Mouse (Mus musculus): Measurements from ENCODE around the gene 1700003F12Rik.

Gene 1700003F12Rik

DNA sequence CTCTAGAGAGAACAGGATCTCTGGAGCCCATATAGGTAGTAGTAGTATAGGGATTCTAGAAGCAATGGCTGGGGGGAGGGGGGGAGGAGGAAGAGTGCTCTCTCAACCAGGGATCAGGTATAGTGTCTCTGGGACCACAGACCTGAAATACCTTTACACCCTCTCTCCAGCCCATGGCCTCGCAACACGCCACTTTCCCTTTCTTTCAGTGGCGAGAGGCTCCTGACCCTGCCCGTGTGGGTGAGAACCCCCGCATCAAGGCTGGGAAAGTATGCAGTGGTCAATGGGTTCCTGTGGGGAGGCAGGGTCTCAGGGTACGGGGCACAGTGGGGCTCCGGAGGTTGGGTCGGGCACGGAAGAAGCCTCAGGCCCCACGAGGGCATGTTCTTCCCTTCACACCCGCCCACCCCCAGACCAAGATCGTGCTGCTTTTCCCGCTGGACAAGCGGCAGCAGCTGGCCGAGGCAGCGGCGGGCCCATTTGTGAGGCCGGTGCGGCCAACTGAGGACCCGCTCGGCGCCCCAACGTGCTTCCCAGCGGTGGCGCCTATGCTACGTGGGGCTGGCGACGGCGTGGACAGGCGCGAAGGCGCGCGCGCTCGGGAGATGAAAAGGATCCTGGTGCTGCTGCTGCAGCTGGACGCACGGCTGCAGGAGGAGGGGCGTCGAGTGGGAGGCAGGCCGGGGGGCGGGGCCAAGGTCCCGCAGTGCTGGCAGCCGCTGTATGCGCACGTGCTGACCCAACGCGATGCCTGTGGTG lies 2.4 kb downstream of the 1700003F12Rik start:
- DNase-seq (ENCODE audit: low spot score) = peak; percentile 57

DNA sequence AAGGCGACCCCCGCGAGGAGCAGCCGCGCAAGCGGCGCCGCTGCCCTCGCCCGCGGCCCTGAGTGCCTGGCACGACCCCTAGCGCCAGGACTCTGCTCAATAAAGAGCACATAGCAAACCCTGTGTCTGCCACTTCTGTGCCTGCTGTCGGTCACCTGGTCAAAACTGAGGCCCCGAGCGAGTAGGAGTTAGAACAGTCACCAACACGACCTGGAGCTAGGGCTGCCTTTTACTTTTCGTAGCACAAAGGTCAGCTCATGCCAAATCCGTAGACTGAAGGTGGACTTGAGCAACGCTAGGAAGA lies 3.0 kb downstream of the 1700003F12Rik start:
- DNase-seq (ENCODE audit: low spot score) = no peak

DNA sequence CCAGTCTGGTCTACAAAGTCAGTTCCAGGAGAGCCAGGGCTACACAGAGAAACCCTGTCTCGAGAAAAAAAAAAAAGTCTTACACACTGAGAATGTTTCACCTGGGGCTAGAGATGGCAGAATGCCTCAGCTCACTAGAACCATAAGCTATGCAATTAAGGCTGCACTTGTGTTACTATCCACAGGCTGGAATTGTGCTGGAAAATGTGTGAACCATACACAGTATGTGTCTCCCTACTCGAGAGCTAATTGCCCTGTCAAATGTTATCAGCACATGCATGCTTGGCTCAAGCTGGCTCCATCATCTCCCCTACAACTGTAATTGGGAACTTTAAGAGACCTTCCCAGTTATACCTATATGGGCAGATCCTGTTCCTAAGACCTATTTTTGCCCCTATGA lies 4.1 kb downstream of the 1700003F12Rik start:
- no peak for DNase-seq (ENCODE audit: low spot score)

DNA sequence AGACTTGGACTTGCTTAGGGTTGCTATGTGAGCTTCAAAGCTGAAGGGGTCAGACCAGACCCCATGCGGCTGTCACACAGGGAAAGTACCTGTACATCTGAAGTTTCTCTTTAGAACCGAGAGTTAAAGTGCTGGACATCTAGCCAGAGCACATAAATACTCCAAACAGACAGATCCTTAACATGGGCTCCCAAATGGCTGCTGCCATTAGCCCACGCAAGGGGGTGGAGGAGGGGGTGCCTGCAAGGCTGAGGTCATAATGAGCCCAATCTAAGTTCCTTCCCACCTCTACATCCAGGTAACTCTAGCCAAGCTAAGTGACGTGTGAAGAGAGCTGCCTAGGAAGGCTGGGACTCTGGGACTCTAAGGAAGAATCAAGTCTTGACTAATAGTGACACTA lies 4.6 kb downstream of the 1700003F12Rik start, which contains the start of gene Actl10:
Gene Actl10, plus strand, starts transcription at position 301 of the 400 bp plus-strand sequence.
- no peak for DNase-seq (ENCODE audit: low spot score)

DNA sequence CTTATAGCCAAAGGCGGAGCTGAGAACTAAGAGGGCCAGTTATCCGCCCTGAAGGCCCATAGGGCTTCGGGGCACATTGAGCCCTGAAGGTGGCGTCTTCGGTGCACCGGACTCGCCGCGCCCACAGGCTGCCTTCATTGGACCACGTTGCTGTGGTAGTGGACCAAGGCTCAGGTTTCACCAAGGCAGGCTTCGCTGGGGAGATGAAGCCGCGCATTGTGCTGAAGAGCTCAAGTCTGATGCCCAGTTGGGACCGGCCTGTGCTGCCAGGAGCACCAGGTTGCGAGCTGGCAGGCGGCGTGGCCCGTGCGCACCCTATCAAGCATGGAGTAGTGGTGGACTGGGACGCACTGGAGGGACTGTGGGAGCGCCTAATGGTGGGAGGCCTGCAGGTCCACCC lies 5.0 kb downstream of the 1700003F12Rik start:
- DNase-seq (ENCODE audit: low spot score) = no peak

DNA sequence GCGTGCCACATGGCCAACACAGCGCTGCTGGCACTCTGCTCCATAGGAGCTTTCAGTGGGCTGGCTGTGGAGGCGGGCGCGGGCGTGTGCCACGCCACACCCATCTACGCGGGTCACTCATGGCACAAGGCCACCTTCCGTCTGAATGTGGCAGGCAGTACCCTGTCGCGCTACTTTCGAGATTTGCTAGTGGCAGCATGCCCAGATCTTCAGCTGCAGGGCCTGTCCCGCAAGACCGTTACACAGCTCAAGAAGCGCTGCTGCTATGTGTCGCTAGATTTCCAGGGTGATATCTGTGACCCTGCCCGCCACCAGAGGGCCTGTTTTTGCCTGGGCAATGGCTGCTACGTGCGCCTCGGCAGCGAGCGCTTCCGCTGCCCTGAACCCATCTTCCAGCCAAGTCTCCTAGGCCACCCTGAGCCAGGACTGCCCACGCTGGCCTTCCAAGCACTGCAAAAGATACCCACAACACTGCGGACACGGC lies 5.6 kb downstream of the 1700003F12Rik start:
- peak; percentile 83 for DNase-seq (ENCODE audit: low spot score)

DNA sequence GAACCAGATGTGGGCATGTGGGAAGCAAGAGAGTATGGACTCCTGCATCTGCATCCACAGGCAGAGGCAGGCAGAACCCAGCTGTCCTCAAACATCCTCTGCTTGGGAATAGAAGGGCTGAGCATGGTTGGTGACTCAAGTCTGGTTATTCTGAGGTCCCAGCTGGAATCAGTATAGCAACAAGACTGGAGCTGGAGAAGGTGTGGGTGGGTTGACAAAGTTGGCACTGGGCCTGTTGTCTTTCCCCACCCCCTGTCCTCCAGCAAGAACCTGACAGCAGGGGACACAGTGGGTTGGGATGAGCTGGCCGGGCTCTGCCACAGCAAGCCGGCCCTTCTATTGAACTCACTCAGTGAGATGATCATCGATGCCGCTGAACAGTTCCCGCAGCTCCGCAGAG lies 8.3 kb downstream of the 1700003F12Rik start:
- DNase-seq (ENCODE audit: low spot score) = no peak

DNA sequence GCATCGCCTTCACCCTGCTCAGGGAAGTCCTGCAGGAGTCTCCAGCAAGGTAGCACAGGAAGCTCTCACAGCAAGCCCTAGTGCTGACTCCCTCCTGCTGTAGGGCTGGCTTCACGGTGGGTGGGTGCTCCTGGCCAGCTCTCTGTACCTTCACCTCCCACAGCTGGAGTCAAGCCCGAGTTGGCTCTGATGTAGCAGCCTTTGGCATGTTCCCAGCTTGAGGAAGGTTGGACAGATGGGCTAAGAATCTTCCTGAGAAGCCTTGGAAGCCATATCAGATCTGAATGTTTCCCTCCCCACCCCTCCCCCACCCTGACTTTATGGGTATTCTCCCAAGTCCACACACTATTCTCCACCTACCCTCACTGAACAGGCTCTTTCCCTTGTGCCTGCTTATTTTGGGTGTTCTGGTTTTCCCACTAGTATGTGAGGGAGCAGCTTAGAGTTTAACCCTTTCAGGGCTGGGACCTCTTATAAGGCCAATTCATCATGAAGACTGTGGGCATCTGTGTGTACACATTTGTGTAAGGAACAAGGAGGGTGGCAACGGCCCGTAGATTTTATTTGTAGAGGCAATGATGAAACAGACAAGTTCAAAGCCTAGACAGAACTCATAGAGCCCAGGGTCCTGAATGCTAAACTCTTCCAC lies 10.4 kb downstream of the 1700003F12Rik start:
- no peak for DNase-seq (ENCODE audit: low spot score)

DNA sequence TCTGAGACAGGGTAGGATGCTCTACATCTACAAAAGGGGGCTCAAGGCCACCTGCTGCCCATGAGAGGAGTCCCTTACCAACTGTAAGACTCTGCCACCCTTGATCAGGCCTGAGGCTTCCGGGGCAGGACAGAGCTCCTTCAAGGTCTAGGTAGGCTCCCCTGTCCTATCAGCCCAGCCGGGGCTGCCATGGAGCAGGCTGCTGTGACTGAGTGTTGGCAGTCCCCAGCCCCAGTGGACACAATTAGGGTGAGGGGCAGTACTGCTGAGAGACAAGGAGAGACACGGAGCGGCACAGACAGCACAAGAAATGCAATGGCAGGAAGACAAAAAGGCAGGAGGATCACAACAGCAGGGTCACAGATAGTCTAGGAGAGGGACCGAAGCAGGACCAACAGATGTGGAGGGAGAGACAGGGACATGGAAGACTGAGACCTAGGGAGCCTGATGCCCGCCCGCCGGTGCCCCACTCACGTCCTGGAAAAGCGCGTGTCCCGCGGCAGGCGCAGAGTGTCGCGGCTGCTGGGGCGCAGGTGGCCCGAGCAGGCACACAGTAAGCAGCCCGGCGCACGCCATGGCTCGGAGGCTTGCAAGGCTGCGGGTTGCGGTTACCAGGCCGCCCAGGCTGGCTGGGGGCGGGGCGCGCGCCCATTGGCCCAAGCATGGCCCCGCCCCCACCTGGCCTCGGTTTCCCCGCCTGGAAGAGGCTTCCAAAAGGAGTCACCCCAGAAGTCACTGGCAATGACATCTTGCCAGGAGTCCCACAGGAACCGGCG lies 11.6 kb downstream of the 1700003F12Rik start, which contains the start of gene Necab3:
Gene Necab3, minus strand, starts transcription at position 627 of the 776 bp plus-strand sequence.
- DNase-seq (ENCODE audit: low spot score) = no peak

DNA sequence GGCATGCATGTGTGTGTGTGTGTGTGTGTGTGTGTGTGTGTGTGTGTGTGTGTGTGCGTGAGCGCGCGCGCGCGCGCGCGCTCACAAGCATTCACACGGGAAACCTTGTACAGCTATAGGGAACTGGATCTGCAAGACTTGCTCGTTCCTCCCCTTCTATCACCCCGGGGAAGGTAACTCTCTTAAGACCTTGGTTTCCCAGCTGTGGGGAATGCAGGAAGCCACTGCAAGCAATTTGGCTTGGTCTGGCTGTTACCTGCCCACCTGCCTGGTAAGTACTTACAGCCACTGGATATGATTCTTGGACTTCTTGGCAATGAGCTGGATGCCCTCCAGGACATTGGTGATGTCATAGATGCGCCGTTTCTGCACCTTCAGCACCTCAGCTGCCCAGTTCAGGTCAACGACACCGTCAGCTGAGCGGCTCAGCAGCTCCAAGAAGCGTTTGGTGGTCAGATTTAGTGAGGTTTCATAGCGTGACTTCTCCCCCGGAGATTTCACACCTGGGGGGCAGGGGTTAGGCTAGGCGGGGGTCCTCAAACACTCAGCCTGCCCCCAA lies 16.8 kb downstream of the 1700003F12Rik start:
- no peak for DNase-seq (ENCODE audit: low spot score)

DNA sequence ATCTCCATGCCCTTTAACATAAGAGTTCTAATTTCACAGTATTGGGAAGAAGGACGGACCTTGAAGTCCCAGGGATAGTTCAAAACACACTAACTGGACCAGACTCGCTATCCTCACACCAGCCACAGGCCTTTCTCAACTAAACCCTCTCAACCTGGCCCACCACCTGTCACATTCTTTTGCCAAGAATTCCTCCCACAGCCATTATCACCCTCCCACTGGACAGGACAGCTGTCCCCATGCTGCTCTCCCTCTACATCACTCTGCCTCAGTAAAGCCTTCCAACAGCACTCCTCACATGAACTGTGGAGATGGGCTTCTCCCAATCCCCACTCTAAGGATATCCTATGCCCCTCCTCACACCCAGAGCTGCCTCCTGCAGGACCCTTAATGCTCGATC lies 18.7 kb downstream of the 1700003F12Rik start:
- DNase-seq (ENCODE audit: low spot score) = no peak

DNA sequence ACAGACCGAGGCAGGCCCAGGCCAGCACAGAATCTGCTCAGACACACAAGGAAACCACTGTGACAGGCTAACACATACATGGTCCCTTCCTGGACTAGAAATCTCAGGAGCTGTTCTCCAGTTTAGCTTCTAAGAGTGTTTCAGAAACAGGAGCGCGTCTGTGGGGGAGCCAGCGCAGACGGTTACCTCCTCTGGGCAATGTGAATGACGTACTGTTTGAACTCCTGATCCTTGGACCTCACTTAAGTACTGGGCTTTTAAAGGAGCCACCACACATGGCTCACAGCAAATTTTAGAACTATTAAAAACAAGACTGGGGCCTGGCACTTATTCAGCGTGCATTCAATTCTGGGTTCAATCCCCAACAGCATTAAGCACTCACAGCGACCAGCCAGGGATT lies 19.8 kb downstream of the 1700003F12Rik start:
- no peak for DNase-seq (ENCODE audit: low spot score)

DNA sequence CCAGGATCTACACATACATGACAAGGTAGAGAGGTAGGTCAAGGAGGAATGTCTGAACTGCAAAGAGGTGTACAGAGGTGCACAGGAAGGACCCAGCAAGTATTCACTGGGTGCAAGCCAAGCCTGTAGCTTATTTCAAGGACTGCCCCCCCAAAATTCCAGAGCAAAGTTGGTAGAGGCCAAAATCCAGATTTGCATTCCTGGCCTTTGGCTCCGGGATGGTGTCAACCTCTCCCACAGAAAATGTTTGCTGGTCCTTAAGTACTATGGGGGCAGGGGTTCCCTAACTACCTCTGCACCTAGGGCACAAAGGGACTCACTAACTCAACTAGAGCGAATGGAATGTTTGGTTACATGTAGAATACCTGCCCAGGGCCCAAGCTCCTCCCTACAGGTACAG lies 20.9 kb downstream of the 1700003F12Rik start:
- no peak for DNase-seq (ENCODE audit: low spot score)

DNA sequence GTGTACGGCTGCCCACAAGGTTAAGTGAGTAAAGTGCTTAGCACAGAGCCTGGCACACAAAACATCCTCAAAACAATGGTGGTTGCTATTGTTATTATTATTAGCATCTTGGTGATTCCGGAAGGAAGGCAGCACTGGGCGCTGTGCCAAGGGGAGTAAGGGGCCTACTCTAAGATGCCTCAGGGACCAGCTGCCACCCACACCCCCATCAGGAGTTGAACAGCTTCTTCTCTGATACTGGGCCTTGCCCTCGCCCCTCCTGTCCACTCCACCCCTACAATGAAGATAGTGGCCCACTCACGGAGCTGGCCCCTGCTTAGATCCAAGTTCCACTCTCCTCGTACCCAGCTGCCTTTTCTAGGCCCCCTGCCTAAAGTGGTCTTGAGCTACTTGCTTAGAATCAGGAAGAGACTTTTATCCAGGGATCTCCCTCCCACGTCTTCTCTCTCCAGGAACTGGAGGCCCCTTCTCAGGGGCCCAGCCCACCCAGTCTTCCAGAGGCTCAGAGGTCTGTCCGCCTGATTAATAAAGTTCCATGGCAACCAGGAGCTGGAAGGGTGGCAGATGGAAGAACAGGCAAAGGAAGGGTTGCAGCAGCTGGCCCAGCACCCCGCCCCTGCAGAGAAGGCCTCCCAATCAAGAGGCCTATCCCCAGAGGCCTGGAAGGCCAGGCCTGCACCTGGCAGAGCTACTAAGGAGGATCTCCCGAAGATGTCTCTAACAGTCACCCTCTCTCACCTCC lies 21.6 kb downstream of the 1700003F12Rik start:
- DNase-seq (ENCODE audit: low spot score) = no peak

DNA sequence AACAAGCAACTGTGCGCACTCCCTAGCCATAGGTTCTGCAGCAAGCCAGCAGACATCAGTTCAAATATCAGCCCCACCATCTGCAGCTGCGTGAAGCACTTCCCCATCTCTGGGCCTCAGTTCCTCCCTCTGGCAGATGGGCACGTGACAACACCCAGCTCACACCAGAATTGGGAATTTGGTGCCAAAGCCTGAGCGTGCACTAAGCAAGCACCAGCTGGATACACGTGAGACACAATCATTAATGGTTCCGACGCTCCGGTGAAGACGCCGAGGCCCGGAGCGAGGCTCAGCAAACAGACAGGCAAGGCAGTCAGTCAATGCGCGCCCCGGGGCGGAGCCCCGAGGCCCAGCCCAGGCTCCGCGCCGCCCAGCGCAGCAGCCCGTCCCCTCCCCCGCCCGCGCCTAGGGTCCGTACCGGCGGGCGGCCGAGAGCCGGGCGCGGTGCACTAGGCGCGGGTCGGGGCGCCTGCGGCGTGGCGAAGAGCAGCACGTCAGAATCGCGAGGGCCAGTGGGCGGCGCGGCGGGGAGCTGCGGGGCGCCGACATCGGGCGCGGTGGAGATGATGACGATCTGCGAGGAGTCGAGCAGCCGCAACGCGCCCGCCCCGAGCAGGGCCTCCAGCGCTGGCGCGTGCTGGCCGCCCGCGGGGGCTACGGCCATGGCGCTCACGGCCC lies 22.3 kb downstream of the 1700003F12Rik start:
- DNase-seq (ENCODE audit: low spot score) = peak; percentile 65

DNA sequence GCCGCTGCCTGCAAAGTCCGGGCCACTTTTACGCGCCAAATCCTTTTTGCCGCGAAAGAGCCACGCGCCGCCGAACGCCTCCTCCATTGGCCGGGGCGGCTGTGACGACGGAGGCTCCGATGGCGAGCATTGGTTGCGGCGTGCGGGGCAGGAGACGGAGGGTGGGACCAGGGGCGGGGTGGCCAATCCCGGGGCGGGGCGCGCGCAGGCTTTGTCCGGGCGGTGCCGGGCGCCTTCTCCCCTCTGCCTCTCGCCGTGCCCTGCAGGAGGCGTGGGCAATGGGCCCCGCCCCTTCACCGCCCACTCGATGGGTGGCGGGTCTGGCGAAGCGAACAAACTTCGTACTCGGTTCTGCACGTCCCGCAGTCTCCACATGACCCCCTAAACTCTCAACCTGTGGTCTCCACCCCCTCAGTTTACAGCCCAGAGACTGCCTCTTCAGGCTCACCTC lies 23.0 kb downstream of the 1700003F12Rik start, which contains the start of gene E2f1:
Gene E2f1, minus strand, starts transcription at position 57 of the 451 bp plus-strand sequence.
- DNase-seq (ENCODE audit: low spot score) = peak; percentile 95

DNA sequence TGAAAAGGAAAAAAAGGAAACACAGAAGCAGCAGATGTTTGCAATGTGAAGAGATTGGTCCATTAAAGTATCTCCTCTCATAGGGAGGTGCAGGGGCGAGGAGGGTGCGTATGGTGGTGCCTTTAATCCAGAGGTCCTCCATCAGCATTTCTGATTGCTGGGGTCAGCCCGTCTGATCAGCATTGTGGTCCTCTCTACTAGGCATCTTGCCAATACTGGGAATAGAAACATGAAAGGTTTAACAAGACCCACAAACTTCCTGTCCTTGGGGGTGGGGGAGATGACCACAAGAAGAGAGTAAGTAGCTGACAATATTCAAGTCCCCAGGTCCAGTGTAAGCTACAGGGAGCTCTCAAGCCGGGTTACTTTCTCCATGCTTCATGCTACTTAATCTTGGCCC lies 23.8 kb downstream of the 1700003F12Rik start:
- no peak for DNase-seq (ENCODE audit: low spot score)

DNA sequence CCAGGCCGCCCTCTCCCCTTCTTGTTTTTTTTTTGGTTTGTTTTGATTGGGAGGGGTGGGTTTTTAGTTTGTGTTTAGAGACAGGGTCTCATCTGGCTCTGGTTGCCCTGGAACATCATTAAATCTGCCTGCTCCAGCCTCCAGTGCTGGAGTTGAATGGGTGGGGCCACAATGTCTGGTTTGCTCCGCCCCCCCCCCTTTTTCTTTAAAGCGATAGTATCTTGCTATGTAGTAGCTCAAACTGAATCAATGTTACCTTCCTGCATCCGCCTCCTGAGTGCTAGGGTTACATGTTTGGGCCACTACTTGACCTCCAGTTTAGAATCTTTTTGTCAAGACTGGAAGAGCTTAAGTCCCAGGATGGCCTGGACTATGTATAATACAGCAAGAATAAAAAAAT lies 24.4 kb downstream of the 1700003F12Rik start:
- DNase-seq (ENCODE audit: low spot score) = no peak

DNA sequence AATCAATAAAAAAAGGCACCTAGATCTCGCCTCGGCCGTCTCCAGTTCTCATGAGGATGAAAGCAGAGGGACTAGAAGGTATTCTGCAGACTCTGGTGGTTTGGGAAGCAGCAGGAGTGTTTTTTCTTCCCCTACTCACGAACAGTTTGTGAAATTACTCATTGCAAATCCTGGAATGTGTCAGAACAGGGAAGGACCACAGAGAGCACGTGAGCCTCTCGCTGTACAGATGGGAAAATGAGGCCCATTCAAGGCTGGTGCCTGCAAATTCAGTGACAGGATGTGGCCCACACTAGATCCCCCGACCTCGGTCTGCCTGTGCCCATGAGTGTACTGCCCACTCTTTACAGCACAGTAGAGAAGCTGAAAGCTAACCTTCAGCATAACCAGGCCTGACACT lies 25.1 kb downstream of the 1700003F12Rik start:
- no peak for DNase-seq (ENCODE audit: low spot score)

DNA sequence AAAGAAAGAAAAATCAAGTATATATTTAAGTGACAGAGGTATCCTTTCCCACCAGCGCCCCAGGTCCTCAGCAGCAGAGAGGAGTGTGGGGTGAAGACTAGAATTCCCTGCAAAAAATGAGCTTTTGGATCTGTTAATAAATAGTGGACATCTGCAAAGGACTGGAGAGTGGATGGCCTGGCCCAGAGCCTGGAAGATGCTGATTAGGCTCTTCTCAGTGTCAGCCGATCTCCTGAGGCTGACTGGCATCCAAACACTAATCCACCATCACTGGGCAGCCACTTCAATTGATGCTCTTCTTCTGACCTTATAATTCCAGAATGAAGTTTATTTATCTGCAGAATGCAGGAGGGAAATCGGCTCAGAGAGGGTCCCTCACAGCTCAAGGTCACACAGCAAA lies 26.1 kb downstream of the 1700003F12Rik start:
- no peak for DNase-seq (ENCODE audit: low spot score)

DNA sequence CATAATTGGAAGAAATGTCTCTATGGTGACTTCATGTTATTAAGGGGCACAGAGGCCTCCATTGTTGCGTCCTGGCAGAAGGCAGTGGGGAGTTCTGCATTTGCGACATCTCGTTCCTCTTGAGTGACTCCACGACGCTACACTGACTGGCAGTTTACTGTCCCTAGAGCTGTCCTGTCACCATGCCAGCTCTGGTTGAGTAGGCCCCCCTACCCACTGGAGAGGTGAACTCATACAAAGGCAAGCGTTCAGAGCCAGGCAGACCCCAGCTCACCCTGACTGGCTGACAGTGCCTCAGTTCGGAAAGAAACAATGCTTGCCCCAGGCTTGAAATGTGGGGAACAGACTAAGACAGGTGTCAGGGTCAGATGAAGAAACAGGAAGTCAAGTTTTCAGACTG lies 27.4 kb downstream of the 1700003F12Rik start:
- no peak for DNase-seq (ENCODE audit: low spot score)

Data from urinary bladder, postnatal 14 days (tissue).